Mouse (Mus musculus): ENCODE data around the gene Hcrtr1. TPM values are rescaled to one million over a fixed set of nuclear protein-coding genes. Genes with fewer than 3 reads are reported as not detected.

Hcrtr1 gene
- polyA plus RNA-seq, 1 experiment from 2014 or later, result not detected

DNA sequence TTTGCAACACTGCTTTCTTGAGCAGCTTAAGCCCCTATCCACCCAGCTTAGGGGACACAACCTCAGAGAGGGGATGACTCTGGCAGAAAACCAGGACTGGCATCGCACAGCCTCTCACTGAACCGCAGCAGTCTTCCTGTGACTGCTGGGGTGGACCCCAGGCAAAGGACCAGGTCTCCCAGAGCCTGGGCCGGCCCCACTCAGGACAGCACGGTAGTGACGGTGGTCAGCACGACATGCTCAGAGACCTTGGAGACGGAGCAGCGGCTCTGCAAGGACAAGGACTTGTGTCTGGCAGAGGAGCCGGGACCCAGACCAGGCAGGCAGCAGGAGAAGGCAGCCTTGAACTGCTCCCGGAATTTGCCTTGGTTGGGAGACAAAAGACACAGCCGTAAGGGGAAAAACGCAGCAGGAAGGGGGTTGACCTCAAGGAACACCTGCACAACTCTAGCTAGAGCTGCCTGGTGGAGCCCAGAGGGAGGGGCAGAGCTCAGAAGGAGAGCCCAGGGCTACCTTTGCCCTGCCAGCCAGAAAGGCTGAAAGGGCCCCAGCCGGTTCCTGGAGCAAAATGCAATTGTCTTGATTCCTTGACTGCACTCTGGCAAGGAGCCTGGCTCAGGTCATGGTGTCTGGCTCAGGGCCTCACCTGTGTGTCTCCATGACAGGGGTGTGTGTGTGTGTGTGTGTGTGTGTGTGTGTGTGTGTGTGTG is 8.4 kb downstream of the Hcrtr1 start:
- Histone ChIP-seq H3K27me3 (ENCODE audit: control insufficient read depth, insufficient read depth, low read length) (0 out of 2 replicates have a peak, but pooled peaks cover 2% of the 10 kb centered on the region), H3K9me3 (replicated peaks; ENCODE audit: control insufficient read depth, low read length) (no peaks in the 10 kb centered on the region), H3K4me3 (ENCODE audit: low read length) (no peak overlapping the region), H3K27ac (ENCODE audit: low read length) (no peak overlapping the region), H3K4me2 (ENCODE audit: low read depth, low read length) (no peak overlapping the region), H3K9ac (ENCODE audit: low read length) (no peak overlapping the region), H3K4me1 (ENCODE audit: control insufficient read depth, insufficient read depth, low read length) (no peaks in the 10 kb centered on the region), H3K36me3 (ENCODE audit: control insufficient read depth, insufficient read depth) (peaks cover 12% of the 10 kb centered on the region)
- WGBS, result 65% methylated on average over 13 of the region's 13 CpGs
- ATAC-seq (replicated peaks; ENCODE audit: extremely low read depth, insufficient read depth, low FRiP score), result no peak

DNA sequence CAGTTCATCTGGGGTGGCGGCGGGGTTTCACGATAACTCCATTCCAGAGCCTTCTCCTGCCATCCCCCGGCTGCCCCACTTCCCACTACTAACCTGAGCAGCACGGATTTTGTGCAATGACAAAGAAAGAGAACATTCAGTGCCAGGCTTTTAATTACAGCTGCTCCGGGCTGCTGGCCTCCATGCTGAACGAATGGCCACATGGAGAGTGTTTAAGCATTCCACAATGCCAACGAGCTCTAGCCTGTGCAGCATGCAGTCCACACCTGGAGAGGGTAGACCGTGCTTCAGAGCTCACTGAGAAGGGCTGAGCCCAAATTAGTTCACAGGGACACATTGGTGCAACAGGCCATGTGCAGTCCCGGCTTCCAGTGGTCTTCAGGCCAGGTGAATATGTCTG is 9.1 kb downstream of the Hcrtr1 start:
- no peak overlapping the region for H3K9ac ChIP-seq (ENCODE audit: low read length)
- H3K36me3 ChIP-seq (ENCODE audit: control insufficient read depth, insufficient read depth), result peaks cover 19% of the 10 kb centered on the region
- H3K9me3 ChIP-seq (replicated peaks; ENCODE audit: control insufficient read depth, low read length), result no peaks in the 10 kb centered on the region
- no peak for ATAC-seq (replicated peaks; ENCODE audit: extremely low read depth, insufficient read depth, low FRiP score)
- H3K4me2 ChIP-seq (ENCODE audit: low read depth, low read length), result no peak overlapping the region
- no peaks in the 10 kb centered on the region for H3K27me3 ChIP-seq (ENCODE audit: control insufficient read depth, insufficient read depth, low read length)
- no peak overlapping the region for H3K4me3 ChIP-seq (ENCODE audit: low read length)
- no peaks in the 10 kb centered on the region for H3K4me1 ChIP-seq (ENCODE audit: control insufficient read depth, insufficient read depth, low read length)
- WGBS, result 80% methylated on average over 10 of the region's 10 CpGs
- no peak overlapping the region for H3K27ac ChIP-seq (ENCODE audit: low read length)

DNA sequence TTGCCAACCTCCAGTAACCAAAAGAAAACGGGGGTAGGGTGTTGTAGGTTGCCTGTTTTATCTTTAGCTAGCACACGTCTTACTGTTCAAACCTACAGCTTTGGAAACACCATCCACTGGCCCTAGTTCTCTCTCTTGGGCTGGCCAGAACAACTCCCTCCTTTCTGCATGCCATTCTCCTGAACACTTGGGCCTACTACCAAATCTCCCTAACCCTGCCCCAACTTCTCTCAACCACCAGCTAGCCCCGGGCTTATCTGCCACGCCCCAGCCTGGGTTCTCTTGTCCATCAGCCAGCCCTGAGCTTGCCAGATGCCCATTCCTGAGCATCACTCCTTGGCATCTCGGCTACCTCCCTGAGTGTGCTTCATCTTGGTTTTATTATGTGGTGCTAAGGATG is 10.3 kb downstream of the Hcrtr1 start:
- 75% methylated on average over 5 of the region's 5 CpGs for WGBS
- no peaks in the 10 kb centered on the region for H3K9me3 ChIP-seq (replicated peaks; ENCODE audit: control insufficient read depth, low read length)
- no peak overlapping the region for H3K4me3 ChIP-seq (ENCODE audit: low read length)
- no peak overlapping the region for H3K4me2 ChIP-seq (ENCODE audit: low read depth, low read length)
- ATAC-seq (replicated peaks; ENCODE audit: extremely low read depth, insufficient read depth, low FRiP score), result no peak
- H3K9ac ChIP-seq (ENCODE audit: low read length), result no peak overlapping the region
- H3K4me1 ChIP-seq (ENCODE audit: control insufficient read depth, insufficient read depth, low read length), result no peaks in the 10 kb centered on the region
- no peak overlapping the region for H3K27ac ChIP-seq (ENCODE audit: low read length)
- peaks cover 21% of the 10 kb centered on the region for H3K36me3 ChIP-seq (ENCODE audit: control insufficient read depth, insufficient read depth)
- H3K27me3 ChIP-seq (ENCODE audit: control insufficient read depth, insufficient read depth, low read length), result no peaks in the 10 kb centered on the region

DNA sequence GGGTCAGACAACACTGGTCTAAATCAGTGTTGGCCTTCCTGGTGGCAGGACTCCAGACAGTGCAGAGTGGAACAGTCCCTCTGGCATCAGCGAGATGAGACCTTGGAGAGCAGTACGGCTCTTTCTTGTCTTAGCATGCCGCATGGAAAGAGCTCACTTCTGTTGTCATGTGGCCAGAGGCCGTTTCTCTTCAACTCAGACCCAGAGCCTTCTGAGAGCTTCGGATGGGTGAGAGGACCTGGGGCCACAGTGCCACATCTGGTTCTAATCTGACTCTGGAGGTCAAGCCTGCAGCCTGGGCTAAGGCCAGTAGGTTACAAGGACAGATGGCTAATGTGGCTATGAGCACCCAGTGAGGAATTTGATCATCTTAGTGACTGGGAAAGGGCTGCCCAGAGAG is 13.2 kb downstream of the Hcrtr1 start:
- Histone ChIP-seq H3K4me3 (ENCODE audit: low read length) (no peak overlapping the region), H3K27me3 (ENCODE audit: control insufficient read depth, insufficient read depth, low read length) (no peaks in the 10 kb centered on the region), H3K4me2 (ENCODE audit: low read depth, low read length) (no peak overlapping the region), H3K36me3 (ENCODE audit: control insufficient read depth, insufficient read depth) (peaks cover 34% of the 10 kb centered on the region), H3K9me3 (replicated peaks; ENCODE audit: control insufficient read depth, low read length) (no peaks in the 10 kb centered on the region), H3K4me1 (ENCODE audit: control insufficient read depth, insufficient read depth, low read length) (no peaks in the 10 kb centered on the region), H3K9ac (ENCODE audit: low read length) (no peak overlapping the region), H3K27ac (ENCODE audit: low read length) (no peak overlapping the region)
- 74% methylated on average over 5 of the region's 5 CpGs for whole genome bisulfite sequencing
- ATAC-seq (replicated peaks; ENCODE audit: extremely low read depth, insufficient read depth, low FRiP score), result no peak; the same call in 1 of the 2 replicates

DNA sequence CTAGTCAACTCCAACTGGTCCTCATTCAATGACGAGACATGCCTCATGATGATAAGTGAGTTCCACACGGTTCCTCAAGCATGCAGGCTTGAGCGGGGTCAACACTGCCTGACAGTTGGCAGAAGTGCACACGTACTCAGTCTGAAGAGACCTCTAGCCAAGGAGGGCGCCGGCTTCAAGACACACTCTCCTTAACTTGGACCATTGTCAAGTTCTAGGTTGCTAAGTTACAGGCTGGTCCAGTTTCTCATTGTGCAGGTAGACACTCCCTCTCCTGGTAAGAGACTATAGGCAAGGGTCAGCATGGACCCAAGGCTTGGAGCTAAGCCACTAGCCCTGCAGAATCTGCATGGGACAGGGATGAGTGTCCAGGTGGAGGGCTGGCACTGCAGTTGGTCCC is 14.0 kb downstream of the Hcrtr1 start:
- no peaks in the 10 kb centered on the region for H3K4me1 ChIP-seq (ENCODE audit: control insufficient read depth, insufficient read depth, low read length)
- 74% methylated on average over 6 of the region's 6 CpGs for WGBS
- peaks cover 34% of the 10 kb centered on the region for H3K36me3 ChIP-seq (ENCODE audit: control insufficient read depth, insufficient read depth)
- no peak for ATAC-seq (replicated peaks; ENCODE audit: extremely low read depth, insufficient read depth, low FRiP score)
- no peak overlapping the region for H3K27ac ChIP-seq (ENCODE audit: low read length)
- no peak overlapping the region for H3K4me2 ChIP-seq (ENCODE audit: low read depth, low read length)
- no peaks in the 10 kb centered on the region for H3K27me3 ChIP-seq (ENCODE audit: control insufficient read depth, insufficient read depth, low read length)
- no peak overlapping the region for H3K4me3 ChIP-seq (ENCODE audit: low read length)
- H3K9me3 ChIP-seq (replicated peaks; ENCODE audit: control insufficient read depth, low read length), result no peaks in the 10 kb centered on the region
- no peak overlapping the region for H3K9ac ChIP-seq (ENCODE audit: low read length)

- H3K4me2 ChIP-seq (ENCODE audit: low read depth, low read length), result no peak overlapping the region
- H3K27me3 ChIP-seq (ENCODE audit: control insufficient read depth, insufficient read depth, low read length), result no peaks in the 10 kb centered on the region
- no peak overlapping the region for H3K27ac ChIP-seq (ENCODE audit: low read length)
- no peaks in the 10 kb centered on the region for H3K4me1 ChIP-seq (ENCODE audit: control insufficient read depth, insufficient read depth, low read length)
- H3K4me3 ChIP-seq (ENCODE audit: low read length), result no peak overlapping the region
- peaks cover 34% of the 10 kb centered on the region for H3K36me3 ChIP-seq (ENCODE audit: control insufficient read depth, insufficient read depth)
- 82% methylated on average over 4 of the region's 4 CpGs for WGBS
- no peaks in the 10 kb centered on the region for H3K9me3 ChIP-seq (replicated peaks; ENCODE audit: control insufficient read depth, low read length)
- no peak overlapping the region for H3K9ac ChIP-seq (ENCODE audit: low read length)
- no peak for ATAC-seq (replicated peaks; ENCODE audit: extremely low read depth, insufficient read depth, low FRiP score)
These were observed 15.0 kb downstream of the Hcrtr1 start for GRCm38 (mm10) chr4:130124110-130124509.

DNA sequence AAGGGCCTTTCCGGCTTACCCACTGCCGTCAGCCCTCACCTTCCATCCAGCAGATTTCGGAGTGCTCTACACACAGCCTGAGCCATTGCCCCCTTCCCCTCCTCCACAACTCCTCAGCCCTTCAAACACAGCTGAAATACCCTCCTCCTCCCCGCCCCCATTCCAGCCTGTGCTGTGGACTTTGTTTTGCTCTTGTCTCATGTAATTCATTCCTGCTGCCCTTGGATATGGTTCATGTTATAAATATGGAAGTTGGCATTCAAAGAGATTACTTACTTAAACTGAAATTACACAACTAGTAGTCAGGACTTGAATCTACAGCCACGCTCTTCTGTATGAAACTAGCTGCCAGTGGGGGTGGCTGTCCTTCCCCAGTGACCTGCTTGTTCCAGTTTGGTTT is 16.1 kb downstream of the Hcrtr1 start:
- Histone ChIP-seq H3K4me3 (ENCODE audit: low read length) (no peak overlapping the region), H3K4me1 (ENCODE audit: control insufficient read depth, insufficient read depth, low read length) (no peaks in the 10 kb centered on the region), H3K27ac (ENCODE audit: low read length) (no peak overlapping the region), H3K27me3 (ENCODE audit: control insufficient read depth, insufficient read depth, low read length) (no peaks in the 10 kb centered on the region), H3K4me2 (ENCODE audit: low read depth, low read length) (no peak overlapping the region), H3K9me3 (replicated peaks; ENCODE audit: control insufficient read depth, low read length) (0 out of 2 replicates have a peak, but pooled peaks cover under 1% of the 10 kb centered on the region), H3K9ac (ENCODE audit: low read length) (no peak overlapping the region), H3K36me3 (ENCODE audit: control insufficient read depth, insufficient read depth) (peaks cover 34% of the 10 kb centered on the region)
- no peak for ATAC-seq (replicated peaks; ENCODE audit: extremely low read depth, insufficient read depth, low FRiP score)
- WGBS, result 85% methylated on average over 5 of the region's 5 CpGs

DNA sequence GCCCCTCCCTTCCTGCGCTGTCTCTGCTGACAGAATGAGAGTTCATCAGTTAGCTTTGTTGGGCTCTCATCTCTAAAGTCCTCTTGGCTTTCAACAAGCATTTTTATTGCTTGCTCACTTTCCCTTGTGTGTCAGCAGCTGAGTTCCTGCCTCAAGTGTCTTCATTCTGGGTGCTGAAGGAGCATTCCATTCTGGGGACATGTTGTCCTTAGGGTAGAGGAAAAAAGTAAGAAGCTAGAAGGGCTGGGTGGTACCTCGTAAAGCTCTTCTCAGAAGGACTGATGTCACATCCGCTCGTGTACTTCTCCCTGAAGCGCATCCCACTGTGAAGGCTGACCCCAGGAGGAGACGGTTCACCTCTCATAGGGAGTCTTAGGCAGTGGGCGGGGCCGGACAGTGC is 17.6 kb downstream of the Hcrtr1 start:
- no peak overlapping the region for H3K4me3 ChIP-seq (ENCODE audit: low read length)
- no peak overlapping the region for H3K4me2 ChIP-seq (ENCODE audit: low read depth, low read length)
- H3K27me3 ChIP-seq (ENCODE audit: control insufficient read depth, insufficient read depth, low read length), result no peaks in the 10 kb centered on the region
- WGBS, result 77% methylated on average over 8 of the region's 8 CpGs
- H3K9me3 ChIP-seq (replicated peaks; ENCODE audit: control insufficient read depth, low read length), result 0 out of 2 replicates have a peak, but pooled peaks cover 4% of the 10 kb centered on the region
- peaks cover 24% of the 10 kb centered on the region for H3K36me3 ChIP-seq (ENCODE audit: control insufficient read depth, insufficient read depth)
- H3K27ac ChIP-seq (ENCODE audit: low read length), result no peak overlapping the region
- no peak; the same call in 1 of the 2 replicates for ATAC-seq (replicated peaks; ENCODE audit: extremely low read depth, insufficient read depth, low FRiP score)
- H3K4me1 ChIP-seq (ENCODE audit: control insufficient read depth, insufficient read depth, low read length), result no peaks in the 10 kb centered on the region
- no peak overlapping the region for H3K9ac ChIP-seq (ENCODE audit: low read length)

DNA sequence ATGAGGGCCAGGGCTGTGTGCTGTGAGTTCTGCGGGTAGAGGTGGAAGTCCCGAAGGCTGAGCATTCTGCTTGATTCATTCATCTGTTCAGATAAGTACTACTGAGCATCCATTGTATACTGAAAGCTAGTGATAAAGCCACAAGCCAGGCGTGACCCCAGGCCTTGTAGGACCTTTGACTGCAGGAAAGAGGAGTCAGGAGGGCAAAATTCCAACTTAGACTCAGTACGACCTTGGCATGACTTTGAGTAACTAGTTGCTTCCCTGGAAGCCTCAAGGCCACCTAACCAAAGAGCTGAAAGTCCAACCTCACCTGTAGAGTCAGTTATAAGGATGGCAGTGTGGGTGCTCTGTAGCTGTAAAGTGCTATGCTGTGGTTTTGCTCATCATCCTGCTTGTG is 18.4 kb downstream of the Hcrtr1 start:
- no peak overlapping the region for H3K27ac ChIP-seq (ENCODE audit: low read length)
- 52% methylated on average over 4 of the region's 4 CpGs for WGBS
- no peak overlapping the region for H3K4me2 ChIP-seq (ENCODE audit: low read depth, low read length)
- no peak overlapping the region for H3K9ac ChIP-seq (ENCODE audit: low read length)
- ATAC-seq (replicated peaks; ENCODE audit: extremely low read depth, insufficient read depth, low FRiP score), result no peak
- H3K4me1 ChIP-seq (ENCODE audit: control insufficient read depth, insufficient read depth, low read length), result no peaks in the 10 kb centered on the region
- peaks cover 22% of the 10 kb centered on the region for H3K36me3 ChIP-seq (ENCODE audit: control insufficient read depth, insufficient read depth)
- no peaks in the 10 kb centered on the region for H3K27me3 ChIP-seq (ENCODE audit: control insufficient read depth, insufficient read depth, low read length)
- 0 out of 2 replicates have a peak, but pooled peaks cover 4% of the 10 kb centered on the region for H3K9me3 ChIP-seq (replicated peaks; ENCODE audit: control insufficient read depth, low read length)
- no peak overlapping the region for H3K4me3 ChIP-seq (ENCODE audit: low read length)

Measured in heart, embryonic 16.5 days (tissue).